Mouse (Mus musculus) c-Kit-positive CD71-positive TER-119-negative erythroid progenitor cells, embryonic 14.5 days (primary cell): ENCODE results near the gene Cyp2a12.
"Not testable (repeated sequence)": the region's sequence is repeated elsewhere in the genome, so short reads cannot be mapped to it uniquely, and the experiment has no call there.

Source experiments
- DNase-seq: peaks from one replicate; pipeline ENCODE4 v3.0.0-alpha.2; 2013; ENCODE audit warnings: low read depth

The Cyp2a12 gene

GRCm38 (mm10) chr7:27028789-27029188 is at the start of gene Cyp2a12:
Gene Cyp2a12, plus strand, starts transcription at chr7:27029081.
- no peak for DNase-seq

GRCm38 (mm10) chr7:26981464-26981863 is 47.4 kb upstream of the Cyp2a12 start:
- DNase-seq = not testable (repeated sequence)

GRCm38 (mm10) chr7:26981937-26982336 is 46.9 kb upstream of the Cyp2a12 start:
- DNase-seq = not testable (repeated sequence)

- no peak for DNase-seq
Observed at GRCm38 (mm10) chr7:26982551-26982950, 46.3 kb upstream of the Cyp2a12 start.

GRCm38 (mm10) chr7:26983151-26983550 is 45.7 kb upstream of the Cyp2a12 start:
- not testable (repeated sequence) for DNase-seq

GRCm38 (mm10) chr7:27026581-27026980 is 2.3 kb upstream of the Cyp2a12 start:
- DNase-seq = not testable (repeated sequence)

GRCm38 (mm10) chr7:27048886-27049285 is 20.0 kb downstream of the Cyp2a12 start:
- not testable (repeated sequence) for DNase-seq

- not testable (repeated sequence) for DNase-seq
Observed at GRCm38 (mm10) chr7:27059333-27059732, 30.5 kb downstream of the Cyp2a12 start.

- DNase-seq = not testable (repeated sequence)
Observed at GRCm38 (mm10) chr7:27059896-27060295, 31.0 kb downstream of the Cyp2a12 start.

- no peak for DNase-seq
Observed at GRCm38 (mm10) chr7:27078641-27079040, 49.8 kb downstream of the Cyp2a12 start.

GRCm38 (mm10) chr7:27081625-27082024 is 52.7 kb downstream of the Cyp2a12 start:
- no peak for DNase-seq
